Mouse (Mus musculus) neural tube, embryonic 11.5 days (tissue): Measurements from ENCODE around the gene Cdk4. TPM values are rescaled to one million over a fixed set of nuclear protein-coding genes. Genes with fewer than 3 reads are reported as not detected.
"Not testable (repeated sequence)": the region's sequence is repeated elsewhere in the genome, so short reads cannot be mapped to it uniquely, and the experiment has no call there.

Experiments used
- ATAC-seq: fragments of 200-750 bp; cut with Nextera tagmentation; 2 replicates; pipeline ENCODE4 v1.8.0; 2017; ENCODE audit warnings: moderate number of reproducible peaks, mild to moderate bottlenecking, moderate TSS enrichment, moderate library complexity; ENCODE audit not compliant: insufficient read depth, low FRiP score, low TSS enrichment
- DNase-seq: peaks from one replicate; pipeline ENCODE4 v3.0.0-alpha.2; 2015; ENCODE audit warnings: low spot score
- H3K27ac ChIP-seq: fragments of 300-500 bp; sonication (generic); 2 replicates; pipeline ENCODE4 v1.5.1; 2014; ENCODE audit warnings: low read depth, mild to moderate bottlenecking, low read length
- H3K27me3 ChIP-seq: fragments of 300-500 bp; sonication (generic); 2 replicates; pipeline ENCODE4 v1.6.1; 2014; ENCODE audit warnings: mild to moderate bottlenecking, low read length, mixed read lengths; ENCODE audit not compliant: control insufficient read depth, insufficient read depth
- H3K36me3 ChIP-seq: fragments of 300-500 bp; sonication (generic); 2 replicates; pipeline ENCODE4 v1.6.1; 2014; ENCODE audit warnings: mild to moderate bottlenecking, low read length, moderate library complexity, mixed read lengths; ENCODE audit not compliant: control insufficient read depth, insufficient read depth
- H3K4me1 ChIP-seq: fragments of 300-500 bp; sonication (generic); 2 replicates; pipeline ENCODE4 v1.6.1; 2014; ENCODE audit warnings: low read length, mixed read lengths; ENCODE audit not compliant: control insufficient read depth, insufficient read depth
- H3K4me2 ChIP-seq: fragments of 300-500 bp; sonication (generic); 2 replicates; pipeline ENCODE4 v1.6.1; 2014; ENCODE audit warnings: low read depth, mild to moderate bottlenecking, moderate library complexity
- H3K4me3 ChIP-seq: fragments of 300-500 bp; sonication (generic); 2 replicates; pipeline ENCODE4 v1.5.1; 2014; ENCODE audit warnings: low read depth, low read length
- H3K9ac ChIP-seq: fragments of 300-500 bp; sonication (generic); 2 replicates; pipeline ENCODE4 v1.6.1; 2014; ENCODE audit warnings: mild to moderate bottlenecking, low read length
- H3K9me3 ChIP-seq: fragments of 300-500 bp; sonication (generic); 2 replicates; pipeline ENCODE4 v1.6.1; 2016; ENCODE audit warnings: low read length; ENCODE audit not compliant: control insufficient read depth
- WGBS: fragments of 180-500 bp; shearing (Covaris S2); extraction: QIAGEN DNeasy Blood & Tissue Kit; methylation state at CpG from one replicate; pipeline ENCODE4 v1.1.7; 2014; 5-methylcytosine and 5-hydroxymethylcytosine counted together
- polyA plus RNA-seq: library from polyadenylated mRNA; unstranded; fragments of >200 nt; fragmentation: Nextera tagmentation; extraction: Ambion mirVana; gene quantifications from 2 replicates; pipeline ENCODE4 v1.2.1, GENCODE M21; 2014

Gene Cdk4
- polyA plus RNA-seq, 1 experiment from 2014 or later = 2,636 TPM

- H3K9me3 ChIP-seq = no peaks in the 10 kb centered on the region
- peaks cover 7% of the 10 kb centered on the region; the same call in 1 of the 2 replicates for H3K36me3 ChIP-seq
- ATAC-seq (peak; percentile 5; the same call in 1 of the 2 replicates), DNase-seq (peak; percentile 79)
- H3K27me3 ChIP-seq = peaks cover 6% of the 10 kb centered on the region; the same call in 1 of the 2 replicates
- peak within 1 kb of the TSS; percentile 92 for H3K4me3 ChIP-seq
- peak within 1 kb of the TSS; percentile 97 for H3K4me2 ChIP-seq
- H3K27ac ChIP-seq = peak within 1 kb of the TSS; percentile 90
- WGBS = under 1% methylated on average over 28 of the region's 72 CpGs
- peaks cover 12% of the 10 kb centered on the region for H3K4me1 ChIP-seq
- H3K9ac ChIP-seq = peak within 1 kb of the TSS; percentile 86
Measured at GRCm38 (mm10) chr10:127059968-127060916, 3.1 kb upstream of the Cdk4 start, which contains the start of gene March9. Gene March9 (minus strand): TSS chr10:127060184.

- H3K4me1 ChIP-seq = peaks cover 12% of the 10 kb centered on the region
- H3K4me3 ChIP-seq = peak overlapping the region; percentile 92; the same call in 1 of the 2 replicates
- ATAC-seq (no peak), DNase-seq (no peak)
- H3K27ac ChIP-seq = peak overlapping the region; percentile 90; the same call in 1 of the 2 replicates
- no peaks in the 10 kb centered on the region for H3K9me3 ChIP-seq
- peaks cover 13% of the 10 kb centered on the region for H3K36me3 ChIP-seq
- H3K27me3 ChIP-seq = peaks cover 6% of the 10 kb centered on the region; the same call in 1 of the 2 replicates
- peak overlapping the region; percentile 86; the same call in 1 of the 2 replicates for H3K9ac ChIP-seq
- peak overlapping the region; percentile 97; the same call in 1 of the 2 replicates for H3K4me2 ChIP-seq
- 31% methylated on average over 5 of the region's 5 CpGs for WGBS
Measured at GRCm38 (mm10) chr10:127061085-127061484, 2.2 kb upstream of the Cdk4 start.

GRCm38 (mm10) chr10:127061513-127061912, 1.8 kb upstream of the Cdk4 start:
- H3K27me3 ChIP-seq = peaks cover 6% of the 10 kb centered on the region; the same call in 1 of the 2 replicates
- no peak overlapping the region for H3K27ac ChIP-seq
- ATAC-seq (no peak), DNase-seq (no peak)
- H3K36me3 ChIP-seq = peaks cover 16% of the 10 kb centered on the region
- 81% methylated on average over 2 of the region's 2 CpGs for WGBS
- H3K4me3 ChIP-seq = no peak overlapping the region
- H3K4me1 ChIP-seq = peaks cover 12% of the 10 kb centered on the region
- no peak overlapping the region for H3K9ac ChIP-seq
- H3K4me2 ChIP-seq = no peak overlapping the region
- no peaks in the 10 kb centered on the region for H3K9me3 ChIP-seq

GRCm38 (mm10) chr10:127062101-127062500, 1.2 kb upstream of the Cdk4 start:
- H3K4me1 ChIP-seq = peaks cover 12% of the 10 kb centered on the region
- not testable (repeated sequence) for H3K9me3 ChIP-seq, H3K27ac ChIP-seq, H3K9ac ChIP-seq, ATAC-seq, DNase-seq, H3K4me2 ChIP-seq, H3K27me3 ChIP-seq, H3K4me3 ChIP-seq
- WGBS = 80% methylated on average over 4 of the region's 4 CpGs
- peaks cover 22% of the 10 kb centered on the region for H3K36me3 ChIP-seq

GRCm38 (mm10) chr10:127062503-127062902, 831 bp upstream of the Cdk4 start:
- Histone ChIP-seq H3K4me2 (no peak overlapping the region), H3K4me1 (peaks cover 12% of the 10 kb centered on the region), H3K9me3 (no peaks in the 10 kb centered on the region), H3K9ac (no peak overlapping the region), H3K27ac (no peak overlapping the region), H3K36me3 (peaks cover 26% of the 10 kb centered on the region), H3K4me3 (no peak overlapping the region), H3K27me3 (peaks cover 6% of the 10 kb centered on the region; the same call in 1 of the 2 replicates)
- WGBS = 80% methylated on average over 5 of the region's 5 CpGs
- DNase-seq (no peak), ATAC-seq (no peak)

- no peaks in the 10 kb centered on the region for H3K9me3 ChIP-seq
- H3K27ac ChIP-seq = peak overlapping the region; percentile 63
- DNase-seq (peak; percentile 49), ATAC-seq (peak; percentile 1)
- peak overlapping the region; percentile 78 for H3K4me3 ChIP-seq
- H3K4me2 ChIP-seq = peak overlapping the region; percentile 76
- peaks cover 16% of the 10 kb centered on the region for H3K4me1 ChIP-seq
- 15% methylated on average over 37 of the region's 37 CpGs for WGBS
- peaks cover 6% of the 10 kb centered on the region; the same call in 1 of the 2 replicates for H3K27me3 ChIP-seq
- peaks cover 35% of the 10 kb centered on the region for H3K36me3 ChIP-seq
- H3K9ac ChIP-seq = peak overlapping the region; percentile 94
Measured at GRCm38 (mm10) chr10:127063913-127064870, 858 bp downstream of the Cdk4 start.

- H3K27me3 ChIP-seq = no peaks in the 10 kb centered on the region
- no peak overlapping the region for H3K27ac ChIP-seq
- DNase-seq (no peak), ATAC-seq (no peak)
- H3K36me3 ChIP-seq = peaks cover 35% of the 10 kb centered on the region
- H3K4me3 ChIP-seq = no peak overlapping the region
- peaks cover 13% of the 10 kb centered on the region; the same call in 1 of the 2 replicates for H3K4me1 ChIP-seq
- WGBS = 92% methylated on average over 9 of the region's 9 CpGs
- H3K9me3 ChIP-seq = no peaks in the 10 kb centered on the region
- H3K4me2 ChIP-seq = no peak overlapping the region
- no peak overlapping the region for H3K9ac ChIP-seq
Measured at GRCm38 (mm10) chr10:127065981-127066380, 2.6 kb downstream of the Cdk4 start.

GRCm38 (mm10) chr10:127066519-127067018, 3.2 kb downstream of the Cdk4 start:
- no peak for ATAC-seq
- Histone ChIP-seq H3K4me3 (no peak overlapping the region), H3K9me3 (no peaks in the 10 kb centered on the region), H3K4me2 (no peak overlapping the region), H3K27ac (no peak overlapping the region), H3K27me3 (no peaks in the 10 kb centered on the region), H3K9ac (no peak overlapping the region), H3K4me1 (peaks cover 18% of the 10 kb centered on the region; the same call in 1 of the 2 replicates), H3K36me3 (peaks cover 35% of the 10 kb centered on the region)
- no peak for DNase-seq
- WGBS = 93% methylated on average over 14 of the region's 14 CpGs
